Mouse (Mus musculus): Measurements from ENCODE around the gene Fosl1. TPM values are rescaled to one million over a fixed set of nuclear protein-coding genes. Genes with fewer than 3 reads are reported as not detected.
A peak's percentile ranks its signal among the peaks of the same experiment; 100 is the strongest.

The Fosl1 gene
- polyA plus RNA-seq, 1 experiment from 2014 or later = not detected

- H3K4me3 ChIP-seq (replicated peaks) = no peak overlapping the region
- H3K4me2 ChIP-seq = no peak overlapping the region
- no peak overlapping the region for H3K9ac ChIP-seq
- WGBS = 88% methylated on average over 10 of the region's 10 CpGs
- no peak for ATAC-seq (ENCODE audit: low FRiP score)
- H3K27ac ChIP-seq = no peak overlapping the region
- peaks cover 26% of the 10 kb centered on the region for H3K4me1 ChIP-seq
- no peaks in the 10 kb centered on the region for H3K9me3 ChIP-seq
- H3K36me3 ChIP-seq (replicated peaks) = peaks cover 11% of the 10 kb centered on the region
- H3K27me3 ChIP-seq = no peaks in the 10 kb centered on the region
Observed at GRCm38 (mm10) chr19:5477004-5477667, 29.8 kb downstream of the Fosl1 start.

GRCm38 (mm10) chr19:5477668-5478300, 30.4 kb downstream of the Fosl1 start:
- Histone ChIP-seq H3K36me3 (replicated peaks) (peaks cover 17% of the 10 kb centered on the region), H3K27me3 (no peaks in the 10 kb centered on the region), H3K4me1 (peaks cover 26% of the 10 kb centered on the region), H3K4me3 (replicated peaks) (no peak overlapping the region), H3K9me3 (no peaks in the 10 kb centered on the region), H3K27ac (no peak overlapping the region), H3K4me2 (no peak overlapping the region; the same call in 1 of the 2 replicates), H3K9ac (no peak overlapping the region)
- WGBS = 89% methylated on average over 18 of the region's 18 CpGs
- no peak for ATAC-seq (ENCODE audit: low FRiP score)

DNA sequence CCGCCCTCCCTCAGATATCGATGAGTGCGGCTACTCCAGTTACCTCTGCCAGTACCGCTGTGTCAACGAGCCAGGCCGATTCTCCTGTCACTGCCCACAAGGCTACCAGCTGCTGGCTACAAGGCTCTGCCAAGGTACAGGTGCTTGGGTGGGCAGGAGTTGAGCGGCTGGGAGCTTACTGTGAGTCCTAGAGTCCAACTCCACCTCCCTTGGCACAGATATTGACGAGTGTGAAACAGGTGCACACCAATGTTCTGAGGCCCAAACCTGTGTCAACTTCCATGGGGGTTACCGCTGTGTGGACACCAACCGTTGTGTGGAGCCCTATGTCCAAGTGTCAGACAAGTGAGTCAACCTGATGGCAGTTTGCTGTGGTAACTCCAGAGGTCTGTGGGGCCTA, 32.7 kb downstream of the Fosl1 start:
- Histone ChIP-seq H3K9ac (no peak overlapping the region), H3K27me3 (no peaks in the 10 kb centered on the region), H3K9me3 (no peaks in the 10 kb centered on the region), H3K4me3 (replicated peaks) (no peak overlapping the region), H3K4me2 (no peak overlapping the region), H3K27ac (no peak overlapping the region), H3K36me3 (replicated peaks) (peaks cover 39% of the 10 kb centered on the region), H3K4me1 (peaks cover 11% of the 10 kb centered on the region)
- ATAC-seq (ENCODE audit: low FRiP score) = no peak
- 92% methylated on average over 10 of the region's 10 CpGs for WGBS

GRCm38 (mm10) chr19:5481398-5481797, 34.1 kb downstream of the Fosl1 start:
- no peak for ATAC-seq (ENCODE audit: low FRiP score)
- H3K9ac ChIP-seq = no peak overlapping the region
- no peaks in the 10 kb centered on the region for H3K9me3 ChIP-seq
- H3K27me3 ChIP-seq = no peaks in the 10 kb centered on the region
- H3K4me1 ChIP-seq = peaks cover 2% of the 10 kb centered on the region; the same call in 1 of the 2 replicates
- WGBS = 93% methylated on average over 10 of the region's 10 CpGs
- H3K36me3 ChIP-seq (replicated peaks) = peaks cover 52% of the 10 kb centered on the region
- no peak overlapping the region for H3K4me2 ChIP-seq
- no peak overlapping the region for H3K4me3 ChIP-seq (replicated peaks)
- H3K27ac ChIP-seq = no peak overlapping the region

- Histone ChIP-seq H3K36me3 (replicated peaks) (peaks cover 52% of the 10 kb centered on the region), H3K4me3 (replicated peaks) (no peak overlapping the region), H3K9me3 (no peaks in the 10 kb centered on the region), H3K9ac (no peak overlapping the region), H3K4me1 (peaks cover 21% of the 10 kb centered on the region), H3K4me2 (no peak overlapping the region), H3K27me3 (no peaks in the 10 kb centered on the region), H3K27ac (no peak overlapping the region)
- no peak for ATAC-seq (ENCODE audit: low FRiP score)
- WGBS = 95% methylated on average over 19 of the region's 19 CpGs
Observed at GRCm38 (mm10) chr19:5483386-5484359, 36.3 kb downstream of the Fosl1 start.

DNA sequence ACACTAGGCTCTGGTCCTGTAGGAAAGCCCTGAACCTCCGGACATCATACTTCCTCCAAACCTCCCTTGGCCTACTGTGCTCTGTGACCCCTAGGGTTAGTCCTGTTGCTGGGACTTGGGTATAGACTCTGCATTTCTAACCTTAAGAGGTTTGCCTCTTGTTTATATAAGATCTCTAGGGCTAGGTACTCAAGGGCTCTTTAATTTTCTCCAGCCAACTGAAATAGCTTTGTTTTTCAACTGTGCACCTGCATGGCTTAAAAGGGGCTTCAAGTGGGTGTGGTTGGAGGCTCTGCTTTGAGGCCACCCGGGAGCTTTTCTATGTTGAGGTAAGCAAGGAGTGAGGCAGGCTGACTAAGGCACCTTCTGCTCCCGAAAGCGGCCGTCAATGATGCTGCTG, 37.1 kb downstream of the Fosl1 start:
- peaks cover 25% of the 10 kb centered on the region for H3K4me1 ChIP-seq
- no peaks in the 10 kb centered on the region for H3K27me3 ChIP-seq
- no peaks in the 10 kb centered on the region for H3K9me3 ChIP-seq
- peaks cover 52% of the 10 kb centered on the region for H3K36me3 ChIP-seq (replicated peaks)
- H3K9ac ChIP-seq = no peak overlapping the region
- no peak overlapping the region for H3K27ac ChIP-seq
- no peak for ATAC-seq (ENCODE audit: low FRiP score)
- H3K4me2 ChIP-seq = no peak overlapping the region
- WGBS = 89% methylated on average over 5 of the region's 5 CpGs
- no peak overlapping the region for H3K4me3 ChIP-seq (replicated peaks)

DNA sequence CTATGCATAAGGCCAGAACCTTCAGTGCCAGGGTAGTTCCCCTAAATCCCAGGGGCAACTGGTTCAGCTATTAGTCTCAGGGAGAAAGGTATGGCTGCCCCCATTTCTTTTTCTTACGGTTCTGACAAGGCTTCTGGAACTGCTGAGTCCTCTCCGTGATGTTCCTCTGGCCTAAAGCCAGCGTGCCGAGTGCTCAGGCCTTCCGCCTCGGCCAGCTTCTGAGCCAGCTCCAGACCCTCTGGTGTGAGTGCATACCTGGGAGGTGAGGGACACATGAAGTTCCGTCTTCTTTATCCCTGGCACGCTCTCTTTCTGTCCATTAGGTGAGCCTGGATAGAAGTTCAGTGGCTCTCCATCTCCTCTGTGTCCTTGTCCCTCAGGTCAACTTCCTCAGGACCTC, 38.0 kb downstream of the Fosl1 start:
- peaks cover 52% of the 10 kb centered on the region for H3K36me3 ChIP-seq (replicated peaks)
- H3K4me1 ChIP-seq = peaks cover 29% of the 10 kb centered on the region
- no peaks in the 10 kb centered on the region for H3K9me3 ChIP-seq
- H3K4me3 ChIP-seq (replicated peaks) = no peak overlapping the region
- no peak overlapping the region for H3K4me2 ChIP-seq
- 92% methylated on average over 8 of the region's 8 CpGs for WGBS
- H3K27ac ChIP-seq = no peak overlapping the region
- no peak for ATAC-seq (ENCODE audit: low FRiP score)
- no peak overlapping the region for H3K9ac ChIP-seq
- H3K27me3 ChIP-seq = no peaks in the 10 kb centered on the region

- Histone ChIP-seq H3K27ac (no peak overlapping the region), H3K36me3 (replicated peaks) (peaks cover 52% of the 10 kb centered on the region), H3K9ac (no peak overlapping the region), H3K27me3 (no peaks in the 10 kb centered on the region), H3K4me1 (peaks cover 29% of the 10 kb centered on the region), H3K4me2 (no peak overlapping the region), H3K4me3 (replicated peaks) (no peak overlapping the region), H3K9me3 (no peaks in the 10 kb centered on the region)
- no peak for ATAC-seq (ENCODE audit: low FRiP score)
- WGBS = 92% methylated on average over 7 of the region's 7 CpGs
Observed at GRCm38 (mm10) chr19:5485821-5486220, 38.5 kb downstream of the Fosl1 start.

DNA sequence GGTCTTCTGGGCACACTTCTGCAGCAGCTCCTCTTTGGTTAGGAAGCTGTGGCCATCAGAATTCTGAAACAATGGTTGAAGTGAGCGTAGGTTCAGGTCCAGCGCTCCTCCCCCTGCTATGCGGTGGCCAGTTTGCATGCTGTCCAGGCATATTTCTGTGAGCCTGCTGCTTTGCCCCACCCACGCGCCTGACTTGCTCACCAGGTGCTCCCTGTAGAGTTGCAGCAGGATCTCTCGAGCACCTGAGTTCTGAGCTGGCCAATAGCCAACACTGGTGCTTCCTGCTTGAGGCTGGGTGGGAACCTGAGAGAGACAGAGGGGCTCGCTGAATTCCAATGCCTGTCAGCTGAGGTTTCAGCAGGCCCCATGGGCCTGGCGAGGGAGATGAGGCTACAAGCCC, 38.9 kb downstream of the Fosl1 start:
- H3K4me2 ChIP-seq = no peak overlapping the region
- 88% methylated on average over 8 of the region's 8 CpGs for WGBS
- no peak for ATAC-seq (ENCODE audit: low FRiP score)
- peaks cover 29% of the 10 kb centered on the region for H3K4me1 ChIP-seq
- H3K4me3 ChIP-seq (replicated peaks) = 0 out of 2 replicates have a peak overlapping the region, but pooled peaks have one; percentile 4
- H3K9me3 ChIP-seq = no peaks in the 10 kb centered on the region
- peaks cover 49% of the 10 kb centered on the region for H3K36me3 ChIP-seq (replicated peaks)
- no peaks in the 10 kb centered on the region for H3K27me3 ChIP-seq
- no peak overlapping the region for H3K27ac ChIP-seq
- H3K9ac ChIP-seq = no peak overlapping the region

DNA sequence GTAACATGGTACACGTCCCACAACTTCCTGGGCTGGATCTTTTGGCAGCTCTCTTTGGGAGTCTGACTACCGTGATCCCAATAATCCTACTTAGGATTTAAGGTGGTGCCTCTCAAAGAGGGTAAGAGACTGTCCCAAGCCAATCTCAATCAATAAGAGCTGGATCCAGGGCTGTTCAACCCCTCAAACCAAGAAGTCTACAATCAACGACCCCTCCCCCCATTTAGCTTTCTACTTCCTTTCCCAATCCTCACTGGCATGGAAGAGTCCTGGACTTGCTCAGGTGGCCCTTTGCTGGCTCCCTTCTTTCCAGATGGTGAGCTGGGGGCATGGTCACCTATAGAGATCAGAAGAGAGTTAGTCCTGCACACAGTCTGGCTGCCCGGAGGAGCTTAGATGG, 39.4 kb downstream of the Fosl1 start:
- 92% methylated on average over 4 of the region's 4 CpGs for WGBS
- no peak overlapping the region for H3K4me3 ChIP-seq (replicated peaks)
- H3K36me3 ChIP-seq (replicated peaks) = peaks cover 44% of the 10 kb centered on the region
- no peak for ATAC-seq (ENCODE audit: low FRiP score)
- no peaks in the 10 kb centered on the region for H3K9me3 ChIP-seq
- no peaks in the 10 kb centered on the region for H3K27me3 ChIP-seq
- H3K27ac ChIP-seq = no peak overlapping the region
- H3K4me1 ChIP-seq = peaks cover 32% of the 10 kb centered on the region
- peak overlapping the region; percentile 79; the same call in 1 of the 2 replicates for H3K4me2 ChIP-seq
- 0 out of 2 replicates have a peak overlapping the region, but pooled peaks have one; percentile 53 for H3K9ac ChIP-seq

DNA sequence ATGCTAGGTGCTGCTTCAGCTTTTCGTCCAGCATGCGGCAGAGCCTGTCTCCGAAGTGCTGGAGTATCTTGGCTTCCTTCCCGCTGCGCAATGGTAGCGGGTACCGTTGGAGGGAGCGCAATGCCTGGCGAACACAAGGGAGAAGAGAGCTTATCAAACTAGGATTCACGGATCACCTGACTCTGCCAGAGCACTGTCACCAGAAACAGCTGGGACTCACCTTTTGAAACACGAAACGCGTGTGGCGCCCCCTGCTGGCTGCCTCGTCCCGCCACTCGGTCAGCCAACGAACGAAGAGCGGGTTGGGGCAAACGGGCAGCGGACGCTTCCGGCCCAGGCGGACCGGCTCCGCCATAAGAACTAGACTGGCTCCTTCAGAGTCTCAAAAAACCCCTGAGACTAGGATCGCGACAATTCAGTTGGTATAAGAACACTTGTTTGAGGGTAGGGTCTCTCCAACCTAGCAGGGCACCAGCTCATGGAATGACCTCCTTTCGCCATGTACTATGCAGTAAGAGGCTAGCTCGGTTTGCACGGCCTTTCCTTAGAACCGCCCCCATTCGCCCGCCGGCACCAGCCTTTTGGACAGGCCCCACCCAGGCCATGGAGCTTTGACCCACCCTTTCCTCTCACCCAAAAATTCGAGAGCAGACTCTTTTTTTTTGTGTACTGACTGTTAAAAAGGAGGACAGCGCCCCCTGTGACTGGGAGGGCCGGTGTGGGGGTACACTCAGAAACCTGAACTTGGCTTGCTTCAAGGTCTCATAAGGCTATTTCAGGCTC, 40.6 kb downstream of the Fosl1 start, which contains the start of gene Mus81:
Gene Mus81 (minus strand): TSS at position 635 of the 783 bp plus-strand sequence.
- H3K4me2 ChIP-seq = peak within 1 kb of the TSS; percentile 79
- peak within 1 kb of the TSS; percentile 100 for H3K27ac ChIP-seq
- H3K27me3 ChIP-seq = no peaks in the 10 kb centered on the region
- peak within 1 kb of the TSS; percentile 42 for H3K4me3 ChIP-seq (replicated peaks)
- no peaks in the 10 kb centered on the region for H3K9me3 ChIP-seq
- under 1% methylated on average over 39 of the region's 39 CpGs for WGBS
- H3K9ac ChIP-seq = peak within 1 kb of the TSS; percentile 53
- H3K36me3 ChIP-seq (replicated peaks) = peaks cover 42% of the 10 kb centered on the region
- peak; percentile 51 for ATAC-seq (ENCODE audit: low FRiP score)
- peaks cover 43% of the 10 kb centered on the region for H3K4me1 ChIP-seq
